In genomic region chr7:42505186-42505585, GRCm38 (mm10) we compare ENCODE assay signal across 8 mouse cellular contexts. TPM values are rescaled to one million over a fixed set of nuclear protein-coding genes. Genes with fewer than 3 reads are reported as not detected.
DNase-seq lines count a peak whose midpoint lies in the region; ATAC-seq lines count a peak whose summit lies in the region.

No protein-coding gene starts in this region.

- peak overlapping the region; percentile 30; the same call in 1 of the 2 replicates for H3K27ac ChIP-seq in embryonic facial prominence, embryonic 12.5 days
- peak overlapping the region; percentile 17; the same call in 1 of the 2 replicates for H3K27ac ChIP-seq in intestine, embryonic 15.5 days
- H3K27ac ChIP-seq in midbrain, embryonic 12.5 days (replicated peaks) = peak overlapping the region; percentile 49; the same call in 1 of the 2 replicates

- peak overlapping the region; percentile 65 for H3K9ac ChIP-seq in embryonic facial prominence, embryonic 12.5 days
- H3K9ac ChIP-seq in intestine, embryonic 15.5 days = peak overlapping the region; percentile 60
- H3K9ac ChIP-seq in midbrain, embryonic 12.5 days (replicated peaks) = peak overlapping the region; percentile 62

- no peaks in the 10 kb centered on the region for H3K9me3 ChIP-seq in embryonic facial prominence, embryonic 12.5 days
- no peaks in the 10 kb centered on the region for H3K9me3 ChIP-seq in intestine, embryonic 15.5 days
- peaks cover 9% of the 10 kb centered on the region; the same call in 1 of the 2 replicates for H3K9me3 ChIP-seq in midbrain, embryonic 12.5 days

- peak; percentile 49 for DNase-seq in kidney, postnatal 10 days
- no peak for DNase-seq in kidney, adult 18-20 months
- peak; percentile 21 for DNase-seq in MEL-GATA-1-ER (ENCODE audit: extremely low read depth, low read depth)
- no peak for DNase-seq in spleen, adult 18-20 months

- H3K27me3 ChIP-seq in embryonic facial prominence, embryonic 12.5 days = no peaks in the 10 kb centered on the region
- H3K27me3 ChIP-seq in intestine, embryonic 15.5 days (replicated peaks) = no peaks in the 10 kb centered on the region
- H3K27me3 ChIP-seq in midbrain, embryonic 12.5 days = no peaks in the 10 kb centered on the region

- peak overlapping the region; percentile 55 for H3K4me2 ChIP-seq in embryonic facial prominence, embryonic 12.5 days (replicated peaks)
- peak overlapping the region; percentile 59 for H3K4me2 ChIP-seq in intestine, embryonic 15.5 days (replicated peaks)
- H3K4me2 ChIP-seq in midbrain, embryonic 12.5 days (replicated peaks) = peak overlapping the region; percentile 62

- H3K36me3 ChIP-seq in embryonic facial prominence, embryonic 12.5 days = peaks cover 8% of the 10 kb centered on the region
- 0 out of 2 replicates have a peak, but pooled peaks cover 5% of the 10 kb centered on the region for H3K36me3 ChIP-seq in intestine, embryonic 15.5 days
- peaks cover 12% of the 10 kb centered on the region for H3K36me3 ChIP-seq in midbrain, embryonic 12.5 days

- 2% methylated on average over 20 of the region's 20 CpGs for WGBS in embryonic facial prominence, embryonic 12.5 days
- 1% methylated on average over 20 of the region's 20 CpGs for WGBS in intestine, embryonic 15.5 days
- 2% methylated on average over 20 of the region's 20 CpGs for WGBS in midbrain, embryonic 12.5 days

- peak overlapping the region; percentile 63 for H3K4me3 ChIP-seq in embryonic facial prominence, embryonic 12.5 days
- peak overlapping the region; percentile 63 for H3K4me3 ChIP-seq in intestine, embryonic 15.5 days (replicated peaks)
- peak overlapping the region; percentile 61 for H3K4me3 ChIP-seq in midbrain, embryonic 12.5 days

- H3K4me1 ChIP-seq in embryonic facial prominence, embryonic 12.5 days = no peaks in the 10 kb centered on the region
- H3K4me1 ChIP-seq in intestine, embryonic 15.5 days (replicated peaks) = no peaks in the 10 kb centered on the region
- no peaks in the 10 kb centered on the region for H3K4me1 ChIP-seq in midbrain, embryonic 12.5 days

- ATAC-seq in embryonic facial prominence, embryonic 12.5 days (ENCODE audit: insufficient number of reproducible peaks, insufficient read depth, low FRiP score, low TSS enrichment) = 0 out of 2 replicates have a peak, but pooled peaks have one; percentile 23
- peak; percentile 85 for ATAC-seq in intestine, embryonic 15.5 days
- no peak; the same call in 1 of the 2 replicates for ATAC-seq in midbrain, embryonic 12.5 days (ENCODE audit: low FRiP score, low read depth)
- ATAC-seq in cerebellum, adult (ENCODE audit: insufficient number of reproducible peaks, low FRiP score, low TSS enrichment) = no peak

RNA-seq across cellular contexts. Expression of gene Zfp141, which starts 0.4 kb away (rescaled TPM):
- polyA plus RNA-seq in embryonic facial prominence, embryonic 12.5 days (2016; fragmentation: Nextera tagmentation; extraction: Ambion mirVana) = 14.5 and 15.9 TPM in 2 replicates
- polyA plus RNA-seq in intestine, embryonic 15.5 days (2015; fragmentation: Nextera tagmentation; extraction: Ambion mirVana) = 8.3 and 8.4 TPM in 2 replicates
- polyA plus RNA-seq in midbrain, embryonic 12.5 days (2016; fragmentation: Nextera tagmentation; extraction: Ambion mirVana) = 13.8 and 14.3 TPM in 2 replicates

RNA-seq across cellular contexts. Expression of gene 4933421I07Rik, which starts 57.3 kb away (rescaled TPM):
- not detected in 2 replicates for polyA plus RNA-seq in embryonic facial prominence, embryonic 12.5 days (2016; fragmentation: Nextera tagmentation; extraction: Ambion mirVana)
- polyA plus RNA-seq in intestine, embryonic 15.5 days (2015; fragmentation: Nextera tagmentation; extraction: Ambion mirVana) = not detected in 2 replicates
- polyA plus RNA-seq in midbrain, embryonic 12.5 days (2016; fragmentation: Nextera tagmentation; extraction: Ambion mirVana) = not detected in 2 replicates

Comparison
In these comparisons a context has a peak if more than half of its experiments do, and no peak if none do; other contexts are left out.
1. DNase-seq: peak in kidney, postnatal 10 days (single experiment) and MEL-GATA-1-ER (single experiment); none in kidney, adult 18-20 months (single experiment) and spleen, adult 18-20 months (0 of 2).
2. ATAC-seq: peak in embryonic facial prominence, embryonic 12.5 days (single experiment) and intestine, embryonic 15.5 days (single experiment); none in midbrain, embryonic 12.5 days (single experiment) and cerebellum, adult (single experiment).
3. Peak in every context shown above with its lines, with median percentiles within 50 percentile points of each other: H3K27ac ChIP-seq, H3K4me2 ChIP-seq, H3K4me3 ChIP-seq and H3K9ac ChIP-seq.